Mouse (Mus musculus) E14TG2a.4 (cell line): ENCODE results near the gene Ccdc88c.
A peak's percentile ranks its signal among the peaks of the same experiment; 100 is the strongest.

Source experiments
- H3K27me3 ChIP-seq: 2 replicates; pipeline ENCODE4 v1.6.1; 2014; ENCODE audit warnings: low read length, control low read depth; ENCODE audit not compliant: insufficient read depth
- H3K36me3 ChIP-seq: 2 replicates; pipeline ENCODE4 v1.6.1; 2014; ENCODE audit warnings: low read length, control low read depth; ENCODE audit not compliant: insufficient read depth
- H3K4me1 ChIP-seq: replicated peaks from 2 replicates; pipeline ENCODE4 v1.6.1; 2014; ENCODE audit warnings: low read depth, low read length, control low read depth
- H3K4me3 ChIP-seq: replicated peaks from 2 replicates; pipeline ENCODE4 v1.5.1; 2014; ENCODE audit warnings: mild to moderate bottlenecking, low read length
- H3K9me3 ChIP-seq: 2 replicates; pipeline ENCODE4 v1.6.1; 2014; ENCODE audit warnings: low read length, control low read depth
- CTCF ChIP-seq: conservative IDR thresholded peaks from 2 replicates; pipeline ENCODE4 v1.5.1; 2014; ENCODE audit warnings: low read length
- NANOG ChIP-seq: IDR thresholded peaks from 2 replicates; pipeline ENCODE4 v1.6.1; 2014; ENCODE audit warnings: borderline replicate concordance, low read length, mixed read lengths
- POU5F1 ChIP-seq: IDR thresholded peaks from 2 replicates; pipeline ENCODE4 v1.6.1; 2014; ENCODE audit warnings: low read length, borderline replicate concordance

Ccdc88c gene

GRCm38 (mm10) chr12:100997830-100998563 is 30.9 kb downstream of the Ccdc88c start:
- H3K4me1 ChIP-seq: peaks cover 96% of the 10 kb centered on the region
- peaks cover 15% of the 10 kb centered on the region for H3K27me3 ChIP-seq
- H3K36me3 ChIP-seq: peaks cover 24% of the 10 kb centered on the region
- no peak for TF ChIP-seq CTCF
- TF ChIP-seq POU5F1: no peak
- TF ChIP-seq NANOG: no peak
- H3K9me3 ChIP-seq: no peaks in the 10 kb centered on the region
- H3K4me3 ChIP-seq: peak overlapping the region; percentile 13; the same call in 1 of the 2 replicates

GRCm38 (mm10) chr12:100996378-100996898 is 32.4 kb downstream of the Ccdc88c start:
- peaks cover 98% of the 10 kb centered on the region for H3K4me1 ChIP-seq
- H3K4me3 ChIP-seq: peak overlapping the region; percentile 60
- peaks cover 22% of the 10 kb centered on the region for H3K27me3 ChIP-seq
- no peak for TF ChIP-seq NANOG
- no peak for TF ChIP-seq POU5F1
- TF ChIP-seq CTCF: no peak
- H3K36me3 ChIP-seq: peaks cover 31% of the 10 kb centered on the region
- H3K9me3 ChIP-seq: no peaks in the 10 kb centered on the region

- H3K27me3 ChIP-seq: peaks cover 22% of the 10 kb centered on the region
- no peaks in the 10 kb centered on the region for H3K9me3 ChIP-seq
- peaks cover 37% of the 10 kb centered on the region for H3K36me3 ChIP-seq
- TF ChIP-seq NANOG: peak; percentile 70; the same call in 1 of the 2 replicates
- TF ChIP-seq POU5F1: no peak
- H3K4me1 ChIP-seq: peaks cover 98% of the 10 kb centered on the region
- H3K4me3 ChIP-seq: peak overlapping the region; percentile 33
Observed at GRCm38 (mm10) chr12:100995607-100996377, 33.1 kb downstream of the Ccdc88c start.

- Histone ChIP-seq H3K4me3 (peak overlapping the region; percentile 33; the same call in 1 of the 2 replicates), H3K27me3 (peaks cover 25% of the 10 kb centered on the region), H3K9me3 (no peaks in the 10 kb centered on the region), H3K36me3 (peaks cover 37% of the 10 kb centered on the region), H3K4me1 (peaks cover 96% of the 10 kb centered on the region)
- TF ChIP-seq CTCF: no peak
- TF ChIP-seq POU5F1: no peak
- no peak for TF ChIP-seq NANOG
Observed at GRCm38 (mm10) chr12:100994140-100995015, 34.5 kb downstream of the Ccdc88c start.

GRCm38 (mm10) chr12:100993146-100993545 is 35.7 kb downstream of the Ccdc88c start:
- TF ChIP-seq CTCF (no peak), POU5F1 (no peak), NANOG (no peak)
- H3K27me3 ChIP-seq: peaks cover 25% of the 10 kb centered on the region
- peaks cover 94% of the 10 kb centered on the region for H3K4me1 ChIP-seq
- no peak overlapping the region for H3K4me3 ChIP-seq
- no peaks in the 10 kb centered on the region for H3K9me3 ChIP-seq
- H3K36me3 ChIP-seq: peaks cover 37% of the 10 kb centered on the region

- H3K4me1 ChIP-seq: peaks cover 88% of the 10 kb centered on the region
- peaks cover 37% of the 10 kb centered on the region for H3K36me3 ChIP-seq
- peaks cover 2% of the 10 kb centered on the region for H3K9me3 ChIP-seq
- TF ChIP-seq CTCF (no peak), POU5F1 (no peak), NANOG (no peak)
- no peak overlapping the region for H3K4me3 ChIP-seq
- H3K27me3 ChIP-seq: peaks cover 25% of the 10 kb centered on the region
Observed at GRCm38 (mm10) chr12:100992505-100992904, 36.4 kb downstream of the Ccdc88c start.

- Histone ChIP-seq H3K9me3 (peaks cover 10% of the 10 kb centered on the region), H3K4me3 (no peak overlapping the region), H3K27me3 (peaks cover 25% of the 10 kb centered on the region), H3K4me1 (peaks cover 84% of the 10 kb centered on the region), H3K36me3 (peaks cover 37% of the 10 kb centered on the region)
- TF ChIP-seq CTCF (no peak), POU5F1 (no peak), NANOG (no peak)
Observed at GRCm38 (mm10) chr12:100991119-100991518, 37.7 kb downstream of the Ccdc88c start.
